Mouse (Mus musculus) mature B cell (primary cell): Measurements from ENCODE around the gene Nfam1.

ENCODE experiments used
- in situ Hi-C: fragments of 300-500 bp; cut with MboI; formaldehyde crosslinking; loops from 2 replicates; pipeline ENCODE4 v1.14.3; 2019

Nfam1 gene

GRCm38 (mm10) chr15:82960786-82961561 lies 72.1 kb downstream of the Nfam1 start:
- in situ Hi-C loops, result no loop called here

- in situ Hi-C loops, result no loop called here
Measured at GRCm38 (mm10) chr15:82959151-82959550, 74.0 kb downstream of the Nfam1 start.

- in situ Hi-C loops, result no loop called here
Measured at GRCm38 (mm10) chr15:82958253-82958701, 74.8 kb downstream of the Nfam1 start.

GRCm38 (mm10) chr15:82956721-82957120 lies 76.4 kb downstream of the Nfam1 start:
- in situ Hi-C loops, result no loop called here

- in situ Hi-C loops, result no loop called here
Measured at GRCm38 (mm10) chr15:82956310-82956709, 76.8 kb downstream of the Nfam1 start.

- in situ Hi-C loops, result no loop called here
Measured at GRCm38 (mm10) chr15:82955286-82955685, 77.8 kb downstream of the Nfam1 start.

- in situ Hi-C loops, result no loop called here
Measured at GRCm38 (mm10) chr15:82954034-82954433, 79.1 kb downstream of the Nfam1 start.

- in situ Hi-C loops, result no loop called here
Measured at GRCm38 (mm10) chr15:82953096-82953495, 80.0 kb downstream of the Nfam1 start.

- in situ Hi-C loops, result no loop called here
Measured at GRCm38 (mm10) chr15:82952292-82952705, 80.8 kb downstream of the Nfam1 start.

GRCm38 (mm10) chr15:82950246-82950645 lies 82.9 kb downstream of the Nfam1 start:
- in situ Hi-C loops, result no loop called here

- in situ Hi-C loops, result no loop called here
Measured at GRCm38 (mm10) chr15:82947431-82947830, 85.7 kb downstream of the Nfam1 start.

GRCm38 (mm10) chr15:82944479-82945195 lies 88.5 kb downstream of the Nfam1 start:
- in situ Hi-C loops, result no loop called here
